Mouse (Mus musculus): Measurements from ENCODE around the gene Cd28. TPM values are rescaled to one million over a fixed set of nuclear protein-coding genes. Genes with fewer than 3 reads are reported as not detected.

Gene Cd28
- total and polyA plus RNA-seq, 3 experiments: 1.0 to 4.4 (median 1.8) TPM

GRCm38 (mm10) chr1:60762451-60762850 is 45.9 kb downstream of the Cd28 start:
- TF ChIP-seq POLR2AphosphoS2 (IDR thresholded peaks at IDR 0.05; ENCODE audit: low read depth, low read length): no peak
- no peak for TF ChIP-seq MEF2A (IDR thresholded peaks at IDR 0.05; ENCODE audit: borderline replicate concordance, low read depth, low read length)
- no peak for TF ChIP-seq JUND (conservative IDR thresholded peaks at IDR 0.05; ENCODE audit: low read depth, low read length)
- no peak for TF ChIP-seq USF1 (IDR thresholded peaks at IDR 0.05; ENCODE audit: low read depth, low read length)
- TF ChIP-seq NRF1 (IDR thresholded peaks at IDR 0.05; ENCODE audit: low read depth, low read length): no peak
- TF ChIP-seq RAD21 (IDR thresholded peaks at IDR 0.05; ENCODE audit: low read depth, low read length): no peak
- TF ChIP-seq EP300 (IDR thresholded peaks at IDR 0.05; ENCODE audit: low read length): no peak
- TF ChIP-seq TBP (conservative IDR thresholded peaks at IDR 0.05; ENCODE audit: low read depth, low read length): no peak
- TF ChIP-seq ETS1 (conservative IDR thresholded peaks at IDR 0.05; ENCODE audit: low read depth, low read length): no peak
- no peak for TF ChIP-seq SMC3 (IDR thresholded peaks at IDR 0.05; ENCODE audit: low read depth, low read length)
- H3K4me3 ChIP-seq (replicated peaks in 1 of 3; ENCODE audit: low read depth in 2 of 3, low read length in 2 of 3, poor library complexity in 1 of 3): no peak overlapping the region
- no peaks in the 10 kb centered on the region for H3K36me3 ChIP-seq (replicated peaks in 1 of 2; ENCODE audit: control insufficient read depth in 1 of 2, insufficient read depth in 1 of 2, low read length in 1 of 2)
- H3K9ac ChIP-seq (ENCODE audit: insufficient read depth, low read depth): peak overlapping the region; percentile 44
- no peaks in the 10 kb centered on the region for H3K9me3 ChIP-seq (replicated peaks; ENCODE audit: low read length)
- peak overlapping the region; percentile 80 for H3K4me2 ChIP-seq (ENCODE audit: insufficient read depth, low read depth, poor library complexity, severe bottlenecking)
- peak overlapping the region; percentile 69; the same call in 1 of the 2 replicates for H3K27ac ChIP-seq (ENCODE audit: insufficient read depth, low read depth)
- no peak for DNase-seq (ENCODE audit: extremely low read depth)
- H3K27me3 ChIP-seq (replicated peaks): no peaks in the 10 kb centered on the region
- peaks cover 4% of the 10 kb centered on the region; the same call in 1 of the 2 replicates for H3K79me2 ChIP-seq (replicated peaks; ENCODE audit: control insufficient read depth, extremely low read depth, insufficient read depth, poor library complexity, severe bottlenecking)
- in situ Hi-C loops (cut with MboI; ENCODE audit: low pct_ligation_motif_present, low pct_unique_long_range_greater_than_20kb, low sequenced_read_pairs): no loop called here
- dilution Hi-C loops (cut with MboI; ENCODE audit: extremely low pct_ligation_motif_present, extremely low pct_unique_long_range_greater_than_20kb, low sequenced_read_pairs): no loop called here
- H3K4me1 ChIP-seq (ENCODE audit: control insufficient read depth in 1 of 2, insufficient read depth in 2 of 2): peaks cover 14 to 22% of the 10 kb centered on the region in 2 experiments

- no peaks in the 10 kb centered on the region for H3K36me3 ChIP-seq (replicated peaks in 1 of 2; ENCODE audit: control insufficient read depth in 1 of 2, insufficient read depth in 1 of 2, low read length in 1 of 2)
- dilution Hi-C loops (cut with MboI; ENCODE audit: extremely low pct_ligation_motif_present, extremely low pct_unique_long_range_greater_than_20kb, low sequenced_read_pairs): no loop called here
- DNase-seq (ENCODE audit: extremely low read depth): no peak
- no peak for TF ChIP-seq POLR2A (IDR thresholded peaks at IDR 0.05; ENCODE audit: low read depth, low read length)
- TF ChIP-seq PAX5 (IDR thresholded peaks at IDR 0.05; ENCODE audit: low read length): no peak
- TF ChIP-seq HCFC1 (IDR thresholded peaks at IDR 0.05; ENCODE audit: low read depth, low read length): no peak
- TF ChIP-seq RCOR1 (conservative IDR thresholded peaks at IDR 0.05; ENCODE audit: low read depth, low read length): no peak
- no peak for TF ChIP-seq USF1 (IDR thresholded peaks at IDR 0.05; ENCODE audit: low read depth, low read length)
- TF ChIP-seq TBP (conservative IDR thresholded peaks at IDR 0.05; ENCODE audit: low read depth, low read length): no peak
- no peak for TF ChIP-seq UBTF (IDR thresholded peaks at IDR 0.05; ENCODE audit: low read depth, low read length)
- no peak for TF ChIP-seq TCF12 (IDR thresholded peaks at IDR 0.05; ENCODE audit: low read depth, low read length)
- TF ChIP-seq JUN (IDR thresholded peaks at IDR 0.05; ENCODE audit: insufficient read depth, low read depth, low read length): no peak
- no peak for TF ChIP-seq RAD21 (IDR thresholded peaks at IDR 0.05; ENCODE audit: low read depth, low read length)
- no peak for TF ChIP-seq GABPA (IDR thresholded peaks at IDR 0.05; ENCODE audit: insufficient replicate concordance, low read depth, low read length)
- TF ChIP-seq CHD2 (IDR thresholded peaks at IDR 0.05; ENCODE audit: low read length): no peak
- no peak for TF ChIP-seq CHD1 (IDR thresholded peaks at IDR 0.05; ENCODE audit: low read depth, low read length)
- no peak for TF ChIP-seq NRF1 (IDR thresholded peaks at IDR 0.05; ENCODE audit: low read depth, low read length)
- no peak for TF ChIP-seq MAZ (IDR thresholded peaks at IDR 0.05; ENCODE audit: low read depth, low read length)
- TF ChIP-seq MXI1 (IDR thresholded peaks at IDR 0.05; ENCODE audit: low read depth, low read length): no peak
- no peak for TF ChIP-seq ZMIZ1 (IDR thresholded peaks at IDR 0.05; ENCODE audit: low read depth, low read length)
- peaks cover 14 to 22% of the 10 kb centered on the region in 2 experiments for H3K4me1 ChIP-seq (ENCODE audit: control insufficient read depth in 1 of 2, insufficient read depth in 2 of 2)
- no peak overlapping the region for H3K4me3 ChIP-seq (replicated peaks in 1 of 3; ENCODE audit: low read depth in 2 of 3, low read length in 2 of 3, poor library complexity in 1 of 3)
- no peaks in the 10 kb centered on the region for H3K9me3 ChIP-seq (replicated peaks; ENCODE audit: low read length)
- H3K9ac ChIP-seq (ENCODE audit: insufficient read depth, low read depth): no peak overlapping the region
- peaks cover 4% of the 10 kb centered on the region; the same call in 1 of the 2 replicates for H3K79me2 ChIP-seq (replicated peaks; ENCODE audit: control insufficient read depth, extremely low read depth, insufficient read depth, poor library complexity, severe bottlenecking)
- no peaks in the 10 kb centered on the region for H3K27me3 ChIP-seq (replicated peaks)
- H3K4me2 ChIP-seq (ENCODE audit: insufficient read depth, low read depth, poor library complexity, severe bottlenecking): no peak overlapping the region
- in situ Hi-C loops (cut with MboI; ENCODE audit: low pct_ligation_motif_present, low pct_unique_long_range_greater_than_20kb, low sequenced_read_pairs): no loop called here
- no peak overlapping the region; the same call in 1 of the 2 replicates for H3K27ac ChIP-seq (ENCODE audit: insufficient read depth, low read depth)
Measured at GRCm38 (mm10) chr1:60762916-60763315, 46.3 kb downstream of the Cd28 start.
